Mouse (Mus musculus): ENCODE results near the gene Rbms3. TPM values are rescaled to one million over a fixed set of nuclear protein-coding genes. Genes with fewer than 3 reads are reported as not detected.

Gene Rbms3
- total and polyA plus RNA-seq, 2 experiments from 2014 or later, result 43.3 to 59.9 TPM

- Histone ChIP-seq H3K4me3 (ENCODE audit: low read depth, low read length) (no peak overlapping the region), H3K36me3 (ENCODE audit: insufficient read depth, low read length) (no peaks in the 10 kb centered on the region), H3K9ac (replicated peaks; ENCODE audit: low read length, poor library complexity, severe bottlenecking) (no peak overlapping the region), H3K4me1 (ENCODE audit: insufficient read depth, low read length) (no peaks in the 10 kb centered on the region), H3K27ac (ENCODE audit: low read depth, low read length) (no peak overlapping the region), H3K4me2 (ENCODE audit: low read depth, low read length, poor library complexity, severe bottlenecking) (no peak overlapping the region), H3K27me3 (ENCODE audit: insufficient read depth, low read length) (no peaks in the 10 kb centered on the region), H3K9me3 (ENCODE audit: low read length) (no peaks in the 10 kb centered on the region)
- TF ChIP-seq CTCF (IDR thresholded peaks at IDR 0.05), result no peak
- no peak for DNase-seq (ENCODE audit: low spot score)
- 83% methylated on average over 3 of the region's 3 CpGs for WGBS
- no peak for ATAC-seq (ENCODE audit: low FRiP score)
These were observed 772.6 kb downstream of the Rbms3 start for GRCm38 (mm10) chr9:116857151-116857550.

- WGBS, result 49% methylated on average over 3 of the region's 3 CpGs
- DNase-seq (ENCODE audit: low spot score), result no peak
- no peak overlapping the region for H3K27ac ChIP-seq (ENCODE audit: low read depth, low read length)
These were observed 774.0 kb downstream of the Rbms3 start for GRCm38 (mm10) chr9:116855744-116856143.

GRCm38 (mm10) chr9:116848905-116849304 lies 780.8 kb downstream of the Rbms3 start:
- Histone ChIP-seq H3K36me3 (ENCODE audit: insufficient read depth, low read length) (no peaks in the 10 kb centered on the region), H3K4me1 (ENCODE audit: insufficient read depth, low read length) (no peaks in the 10 kb centered on the region), H3K9me3 (ENCODE audit: low read length) (no peaks in the 10 kb centered on the region), H3K27me3 (ENCODE audit: insufficient read depth, low read length) (no peaks in the 10 kb centered on the region), H3K4me2 (ENCODE audit: low read depth, low read length, poor library complexity, severe bottlenecking) (no peak overlapping the region), H3K9ac (replicated peaks; ENCODE audit: low read length, poor library complexity, severe bottlenecking) (no peak overlapping the region), H3K27ac (ENCODE audit: low read depth, low read length) (no peak overlapping the region), H3K4me3 (ENCODE audit: low read depth, low read length) (no peak overlapping the region)
- peak; percentile 26 for TF ChIP-seq CTCF (IDR thresholded peaks at IDR 0.05)
- ATAC-seq (ENCODE audit: low FRiP score) (no peak), DNase-seq (ENCODE audit: low spot score) (no peak)
- 92% methylated on average over 4 of the region's 4 CpGs for WGBS

More at GRCm38 (mm10) chr9:116855744-116856143, 774.0 kb downstream of the Rbms3 start:
- no peak overlapping the region for H3K9ac ChIP-seq (replicated peaks; ENCODE audit: low read length, poor library complexity, severe bottlenecking)
- no peak for TF ChIP-seq CTCF (IDR thresholded peaks at IDR 0.05)
- no peak overlapping the region for H3K4me3 ChIP-seq (ENCODE audit: low read depth, low read length)
- no peak overlapping the region for H3K4me2 ChIP-seq (ENCODE audit: low read depth, low read length, poor library complexity, severe bottlenecking)
- H3K9me3 ChIP-seq (ENCODE audit: low read length), result no peaks in the 10 kb centered on the region
- H3K27me3 ChIP-seq (ENCODE audit: insufficient read depth, low read length), result no peaks in the 10 kb centered on the region
- no peaks in the 10 kb centered on the region for H3K36me3 ChIP-seq (ENCODE audit: insufficient read depth, low read length)
- H3K4me1 ChIP-seq (ENCODE audit: insufficient read depth, low read length), result no peaks in the 10 kb centered on the region
- no peak for ATAC-seq (ENCODE audit: low FRiP score)

DNA sequence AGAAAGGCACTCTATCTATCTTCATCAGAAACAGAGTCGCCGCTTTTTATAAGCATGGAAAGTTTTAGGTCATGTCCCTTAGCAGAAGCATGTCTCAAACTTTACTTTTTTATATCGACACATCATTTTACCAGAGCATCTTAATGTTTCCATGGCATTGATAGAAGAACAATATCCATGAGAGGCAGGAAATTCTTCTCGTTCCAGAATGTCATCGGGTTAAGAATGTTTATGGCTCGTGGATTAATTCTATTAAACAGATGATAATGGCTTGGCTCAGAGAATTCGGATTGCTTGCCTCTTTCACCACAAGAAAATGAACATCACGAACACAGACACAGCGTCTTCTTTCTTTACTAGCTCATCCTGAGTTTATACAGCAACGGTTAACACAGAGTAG lies 781.5 kb downstream of the Rbms3 start:
- Histone ChIP-seq H3K27me3 (ENCODE audit: insufficient read depth, low read length) (no peaks in the 10 kb centered on the region), H3K36me3 (ENCODE audit: insufficient read depth, low read length) (no peaks in the 10 kb centered on the region), H3K4me2 (ENCODE audit: low read depth, low read length, poor library complexity, severe bottlenecking) (no peak overlapping the region), H3K9ac (replicated peaks; ENCODE audit: low read length, poor library complexity, severe bottlenecking) (no peak overlapping the region), H3K27ac (ENCODE audit: low read depth, low read length) (no peak overlapping the region), H3K4me1 (ENCODE audit: insufficient read depth, low read length) (no peaks in the 10 kb centered on the region), H3K4me3 (ENCODE audit: low read depth, low read length) (no peak overlapping the region), H3K9me3 (ENCODE audit: low read length) (no peaks in the 10 kb centered on the region)
- TF ChIP-seq CTCF (IDR thresholded peaks at IDR 0.05), result no peak
- no peak for DNase-seq (ENCODE audit: low spot score)
- 88% methylated on average over 10 of the region's 10 CpGs for WGBS
- ATAC-seq (ENCODE audit: low FRiP score), result no peak

DNA sequence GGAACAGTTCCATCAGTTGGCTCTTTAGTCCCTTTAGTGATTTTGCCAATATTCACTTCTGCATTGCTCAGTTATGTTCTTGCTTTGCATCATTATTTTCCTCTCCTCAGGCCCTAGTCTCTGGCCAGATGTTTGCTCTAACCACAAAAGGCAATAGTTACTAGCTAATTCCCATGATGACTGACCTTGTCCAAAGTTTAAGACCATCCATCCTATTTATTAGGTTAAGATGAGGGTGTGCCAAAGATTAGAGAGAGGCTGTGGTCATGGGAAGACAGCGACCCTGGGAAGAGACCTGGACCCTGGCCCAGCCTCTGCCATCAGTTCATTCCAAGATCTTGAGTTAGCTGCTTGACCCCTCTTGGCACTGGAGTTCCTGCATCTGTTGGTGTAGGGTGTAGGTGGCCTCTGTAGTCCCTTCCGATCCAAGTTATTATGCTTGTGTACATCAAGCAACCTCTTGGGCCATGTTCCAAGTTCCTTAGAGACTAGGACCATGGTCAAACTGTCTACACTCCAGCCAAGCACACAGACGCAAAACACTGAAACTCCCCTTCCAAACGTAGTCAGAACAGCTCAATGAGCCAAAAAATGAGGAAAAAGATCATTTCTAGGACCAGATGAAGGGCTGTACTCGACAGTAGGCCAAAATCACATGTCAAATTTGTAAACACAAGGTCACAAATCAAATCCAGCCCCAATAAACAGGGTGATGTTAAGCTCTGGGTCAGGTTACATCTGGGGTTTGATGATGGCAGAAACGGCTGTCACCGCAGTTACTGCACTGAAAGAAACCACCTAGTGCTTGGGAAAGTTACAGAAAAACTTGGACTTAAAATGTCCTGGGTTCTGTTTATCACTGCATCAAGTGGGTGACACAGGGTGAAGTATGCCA lies 782.2 kb downstream of the Rbms3 start:
- Histone ChIP-seq H3K4me3 (ENCODE audit: low read depth, low read length) (no peak overlapping the region), H3K36me3 (ENCODE audit: insufficient read depth, low read length) (no peaks in the 10 kb centered on the region), H3K27ac (ENCODE audit: low read depth, low read length) (no peak overlapping the region), H3K9me3 (ENCODE audit: low read length) (no peaks in the 10 kb centered on the region), H3K9ac (replicated peaks; ENCODE audit: low read length, poor library complexity, severe bottlenecking) (no peak overlapping the region), H3K4me1 (ENCODE audit: insufficient read depth, low read length) (no peaks in the 10 kb centered on the region), H3K4me2 (ENCODE audit: low read depth, low read length, poor library complexity, severe bottlenecking) (no peak overlapping the region), H3K27me3 (ENCODE audit: insufficient read depth, low read length) (no peaks in the 10 kb centered on the region)
- ATAC-seq (ENCODE audit: low FRiP score) (no peak), DNase-seq (ENCODE audit: low spot score) (peak; percentile 46)
- WGBS, result 82% methylated on average over 7 of the region's 7 CpGs
- no peak for TF ChIP-seq CTCF (IDR thresholded peaks at IDR 0.05)

GRCm38 (mm10) chr9:116834949-116835348 lies 794.8 kb downstream of the Rbms3 start:
- H3K27me3 ChIP-seq (ENCODE audit: insufficient read depth, low read length), result no peaks in the 10 kb centered on the region
- WGBS, result 37% methylated on average over 8 of the region's 8 CpGs
- H3K9ac ChIP-seq (replicated peaks; ENCODE audit: low read length, poor library complexity, severe bottlenecking), result no peak overlapping the region
- no peak for TF ChIP-seq CTCF (IDR thresholded peaks at IDR 0.05)
- DNase-seq (ENCODE audit: low spot score), result no peak
- H3K4me2 ChIP-seq (ENCODE audit: low read depth, low read length, poor library complexity, severe bottlenecking), result no peak overlapping the region
- H3K27ac ChIP-seq (ENCODE audit: low read depth, low read length), result no peak overlapping the region
- H3K9me3 ChIP-seq (ENCODE audit: low read length), result no peaks in the 10 kb centered on the region
- no peak for ATAC-seq (ENCODE audit: low FRiP score)
- H3K36me3 ChIP-seq (ENCODE audit: insufficient read depth, low read length), result no peaks in the 10 kb centered on the region
- no peak overlapping the region for H3K4me3 ChIP-seq (ENCODE audit: low read depth, low read length)
- H3K4me1 ChIP-seq (ENCODE audit: insufficient read depth, low read length), result no peaks in the 10 kb centered on the region

Measured in midbrain, postnatal 0 days (tissue).